Mouse (Mus musculus): ENCODE measurements around the gene Rhbdd2. TPM values are rescaled to one million over a fixed set of nuclear protein-coding genes. Genes with fewer than 3 reads are reported as not detected.

The Rhbdd2 gene
- polyA plus RNA-seq, 2 experiments, result 30.6 to 38.9 TPM

DNA sequence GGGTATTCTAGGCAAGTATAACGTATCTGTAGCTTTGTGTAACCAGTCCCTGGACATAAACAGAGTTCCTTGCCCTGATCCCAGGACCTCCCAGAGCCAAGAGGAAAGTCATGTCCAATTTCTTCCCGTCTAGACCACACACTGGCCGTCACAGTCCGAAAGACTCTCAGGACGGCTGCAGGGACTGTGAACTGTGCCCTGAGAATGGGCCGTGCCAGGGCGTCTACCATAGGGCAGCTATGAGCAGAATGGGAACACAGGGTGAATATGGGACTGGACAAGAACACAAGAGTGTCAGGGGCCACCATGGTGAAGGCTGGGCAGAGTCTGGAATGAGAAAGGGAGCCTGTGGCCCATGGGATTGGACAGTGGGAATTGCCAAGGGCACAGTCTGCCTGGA lies 28.1 kb downstream of the Rhbdd2 start:
- no peak overlapping the region for H3K27ac ChIP-seq (replicated peaks; ENCODE audit: low read depth, low read length)
- H3K27me3 ChIP-seq (ENCODE audit: control insufficient read depth, insufficient read depth, low read length), result no peaks in the 10 kb centered on the region
- H3K9me3 ChIP-seq (ENCODE audit: control insufficient read depth, low read length), result no peaks in the 10 kb centered on the region
- WGBS, result 88% methylated on average over 7 of the region's 7 CpGs
- DNase-seq (ENCODE audit: low spot score), result no peak
- ATAC-seq (ENCODE audit: low FRiP score, low read depth), result no peak
- no peak overlapping the region for H3K9ac ChIP-seq (ENCODE audit: low read depth, low read length, severe bottlenecking)
- H3K4me3 ChIP-seq (replicated peaks; ENCODE audit: low read length), result no peak overlapping the region
- no peaks in the 10 kb centered on the region for H3K4me1 ChIP-seq (ENCODE audit: control insufficient read depth, insufficient read depth, low read length)
- no peak overlapping the region for H3K4me2 ChIP-seq (replicated peaks; ENCODE audit: low read depth, low read length, severe bottlenecking)
- TF ChIP-seq POLR2A (IDR thresholded peaks at IDR 0.05; ENCODE audit: borderline replicate concordance, extremely low read depth, insufficient read depth, insufficient read length), result no peak
- H3K36me3 ChIP-seq (ENCODE audit: control insufficient read depth, insufficient read depth, low read length), result no peaks in the 10 kb centered on the region

DNA sequence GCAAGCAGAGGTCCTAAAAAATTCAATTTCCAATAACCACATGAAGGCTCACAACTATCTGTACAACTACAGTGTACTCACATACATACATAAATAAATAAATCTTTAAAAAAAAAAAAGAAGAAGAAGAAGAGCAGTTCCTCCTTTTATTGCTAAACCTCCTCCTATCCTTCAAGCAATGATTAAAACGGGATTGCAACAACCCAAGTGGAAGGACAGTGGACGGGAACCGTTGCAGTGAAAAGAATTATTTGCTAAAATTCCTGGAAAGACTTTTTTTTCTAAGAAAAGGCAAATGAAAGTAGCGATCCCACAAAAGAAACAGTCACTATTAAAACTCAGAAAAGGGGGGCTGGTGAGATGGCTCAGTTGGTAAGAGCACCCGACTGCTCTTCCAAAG lies 34.5 kb downstream of the Rhbdd2 start:
- TF ChIP-seq POLR2A (IDR thresholded peaks at IDR 0.05; ENCODE audit: borderline replicate concordance, extremely low read depth, insufficient read depth, insufficient read length), result no peak
- Histone ChIP-seq H3K36me3 (ENCODE audit: control insufficient read depth, insufficient read depth, low read length) (no peaks in the 10 kb centered on the region), H3K27me3 (ENCODE audit: control insufficient read depth, insufficient read depth, low read length) (no peaks in the 10 kb centered on the region), H3K9ac (ENCODE audit: low read depth, low read length, severe bottlenecking) (no peak overlapping the region), H3K4me1 (ENCODE audit: control insufficient read depth, insufficient read depth, low read length) (no peaks in the 10 kb centered on the region), H3K27ac (replicated peaks; ENCODE audit: low read depth, low read length) (no peak overlapping the region), H3K4me2 (replicated peaks; ENCODE audit: low read depth, low read length, severe bottlenecking) (no peak overlapping the region), H3K4me3 (replicated peaks; ENCODE audit: low read length) (no peak overlapping the region), H3K9me3 (ENCODE audit: control insufficient read depth, low read length) (no peaks in the 10 kb centered on the region)
- DNase-seq (ENCODE audit: low spot score), result no peak
- 87% methylated on average over 5 of the region's 5 CpGs for WGBS
- no peak for ATAC-seq (ENCODE audit: low FRiP score, low read depth)

DNA sequence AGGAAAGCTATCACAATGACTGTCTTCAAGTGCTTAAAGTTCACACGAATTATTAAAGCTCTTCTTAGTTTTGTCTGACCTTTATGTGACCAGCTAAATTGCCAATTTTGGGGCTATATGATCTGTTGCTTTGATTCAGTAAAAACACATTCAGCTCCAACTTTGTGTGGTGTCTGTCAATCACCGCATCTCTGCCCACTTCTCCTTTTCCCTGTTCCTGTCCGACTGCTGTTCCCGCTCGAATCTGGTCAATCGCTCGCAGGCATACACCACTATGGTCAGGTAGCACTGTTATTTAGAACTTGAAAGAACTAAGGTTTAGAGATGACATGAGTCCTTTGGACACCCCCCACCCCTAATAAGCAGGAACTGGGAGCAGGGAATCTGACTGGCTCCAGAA lies 35.7 kb downstream of the Rhbdd2 start:
- no peaks in the 10 kb centered on the region for H3K4me1 ChIP-seq (ENCODE audit: control insufficient read depth, insufficient read depth, low read length)
- DNase-seq (ENCODE audit: low spot score), result no peak
- no peak for ATAC-seq (ENCODE audit: low FRiP score, low read depth)
- H3K27me3 ChIP-seq (ENCODE audit: control insufficient read depth, insufficient read depth, low read length), result no peaks in the 10 kb centered on the region
- WGBS, result 85% methylated on average over 7 of the region's 7 CpGs
- no peaks in the 10 kb centered on the region for H3K36me3 ChIP-seq (ENCODE audit: control insufficient read depth, insufficient read depth, low read length)
- no peak overlapping the region for H3K9ac ChIP-seq (ENCODE audit: low read depth, low read length, severe bottlenecking)
- H3K9me3 ChIP-seq (ENCODE audit: control insufficient read depth, low read length), result no peaks in the 10 kb centered on the region
- TF ChIP-seq POLR2A (IDR thresholded peaks at IDR 0.05; ENCODE audit: borderline replicate concordance, extremely low read depth, insufficient read depth, insufficient read length), result no peak
- no peak overlapping the region for H3K27ac ChIP-seq (replicated peaks; ENCODE audit: low read depth, low read length)
- H3K4me2 ChIP-seq (replicated peaks; ENCODE audit: low read depth, low read length, severe bottlenecking), result no peak overlapping the region
- H3K4me3 ChIP-seq (replicated peaks; ENCODE audit: low read length), result no peak overlapping the region

DNA sequence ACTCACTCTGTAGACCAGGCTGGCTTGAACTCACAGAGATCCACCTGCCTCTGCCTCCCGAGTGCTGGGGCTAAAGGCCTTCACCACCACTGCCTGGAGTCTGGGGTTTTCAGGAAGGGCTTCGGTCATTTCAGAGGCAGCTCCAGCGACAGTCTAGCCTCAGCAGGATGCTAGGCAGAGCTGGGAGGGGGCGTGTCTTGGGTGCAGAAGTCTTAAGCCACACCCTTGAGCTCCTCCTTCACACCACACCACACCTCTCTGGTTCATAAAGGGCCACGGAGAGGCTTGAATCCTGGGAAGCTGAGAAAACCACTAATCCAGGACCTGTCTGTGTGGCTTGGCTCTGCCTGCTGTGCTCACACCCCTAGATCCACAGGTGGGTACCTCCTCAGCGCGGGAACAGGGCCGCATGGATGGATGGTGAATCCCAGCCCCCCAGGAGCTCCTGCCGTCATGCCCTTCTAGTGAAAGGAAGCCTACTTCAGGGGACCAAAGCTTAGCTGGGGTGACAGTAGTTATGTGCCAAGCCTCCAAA lies 37.4 kb downstream of the Rhbdd2 start, which contains the start of gene Por:
Gene Por (plus strand): TSS at position 293 of the 535 bp plus-strand sequence.
- DNase-seq (ENCODE audit: low spot score), result no peak
- Histone ChIP-seq H3K27ac (replicated peaks; ENCODE audit: low read depth, low read length) (no peak within 1 kb of the TSS), H3K27me3 (ENCODE audit: control insufficient read depth, insufficient read depth, low read length) (no peaks in the 10 kb centered on the region), H3K9me3 (ENCODE audit: control insufficient read depth, low read length) (no peaks in the 10 kb centered on the region), H3K4me1 (ENCODE audit: control insufficient read depth, insufficient read depth, low read length) (peaks cover under 1% of the 10 kb centered on the region), H3K4me3 (replicated peaks; ENCODE audit: low read length) (no peak within 1 kb of the TSS), H3K9ac (ENCODE audit: low read depth, low read length, severe bottlenecking) (no peak within 1 kb of the TSS), H3K4me2 (replicated peaks; ENCODE audit: low read depth, low read length, severe bottlenecking) (no peak within 1 kb of the TSS), H3K36me3 (ENCODE audit: control insufficient read depth, insufficient read depth, low read length) (no peaks in the 10 kb centered on the region)
- ATAC-seq (ENCODE audit: low FRiP score, low read depth), result no peak
- 20% methylated on average over 9 of the region's 9 CpGs for WGBS
- TF ChIP-seq POLR2A (IDR thresholded peaks at IDR 0.05; ENCODE audit: borderline replicate concordance, extremely low read depth, insufficient read depth, insufficient read length), result no peak

DNA sequence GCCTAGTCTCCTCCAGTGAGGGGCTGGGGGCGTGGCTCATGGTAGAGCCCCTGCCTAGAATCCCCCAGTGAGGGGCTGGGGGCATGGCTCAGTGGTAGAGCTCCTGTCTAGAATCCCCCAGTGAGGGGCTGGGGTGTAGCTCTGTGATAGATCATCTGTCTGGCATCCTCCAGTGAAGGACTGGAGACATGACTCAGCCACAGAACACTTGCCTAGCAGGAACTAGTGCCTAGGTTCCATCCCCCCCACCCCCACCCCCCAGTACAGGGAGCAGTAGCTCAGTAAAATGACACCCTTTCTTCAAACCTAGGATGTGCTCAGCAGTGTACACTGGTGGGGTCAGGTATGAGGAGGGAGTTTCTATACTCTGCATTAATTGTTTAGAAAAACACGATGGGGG lies 38.5 kb downstream of the Rhbdd2 start:
- WGBS, result 71% methylated on average over 2 of the region's 2 CpGs
- Histone ChIP-seq H3K36me3 (ENCODE audit: control insufficient read depth, insufficient read depth, low read length) (no peaks in the 10 kb centered on the region), H3K4me2 (replicated peaks; ENCODE audit: low read depth, low read length, severe bottlenecking) (no peak overlapping the region), H3K27me3 (ENCODE audit: control insufficient read depth, insufficient read depth, low read length) (no peaks in the 10 kb centered on the region), H3K4me3 (replicated peaks; ENCODE audit: low read length) (no peak overlapping the region), H3K27ac (replicated peaks; ENCODE audit: low read depth, low read length) (no peak overlapping the region), H3K9ac (ENCODE audit: low read depth, low read length, severe bottlenecking) (no peak overlapping the region), H3K9me3 (ENCODE audit: control insufficient read depth, low read length) (no peaks in the 10 kb centered on the region), H3K4me1 (ENCODE audit: control insufficient read depth, insufficient read depth, low read length) (peaks cover 8% of the 10 kb centered on the region)
- TF ChIP-seq POLR2A (IDR thresholded peaks at IDR 0.05; ENCODE audit: borderline replicate concordance, extremely low read depth, insufficient read depth, insufficient read length), result no peak
- no peak for DNase-seq (ENCODE audit: low spot score)
- ATAC-seq (ENCODE audit: low FRiP score, low read depth), result no peak

DNA sequence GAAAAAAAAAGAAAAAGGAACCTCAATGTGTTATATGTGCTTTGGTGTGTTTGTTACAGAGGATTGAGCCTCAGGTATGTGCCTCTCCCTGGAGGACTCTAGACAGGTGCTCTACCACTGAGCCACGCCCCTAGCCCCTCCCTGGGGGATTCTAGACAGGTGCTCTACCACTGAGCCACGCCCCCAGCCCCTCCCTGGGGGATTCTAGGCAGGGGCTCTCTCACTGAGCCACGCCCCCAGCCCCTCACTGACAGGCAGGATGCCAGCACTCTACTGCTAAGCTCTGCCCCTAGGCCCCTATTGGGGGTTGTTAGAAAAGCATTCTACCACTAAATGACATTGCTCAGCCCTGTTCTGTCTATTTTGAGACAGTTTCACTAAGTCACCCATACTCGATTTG lies 40.1 kb downstream of the Rhbdd2 start:
- no peak overlapping the region for H3K27ac ChIP-seq (replicated peaks; ENCODE audit: low read depth, low read length)
- H3K4me2 ChIP-seq (replicated peaks; ENCODE audit: low read depth, low read length, severe bottlenecking), result no peak overlapping the region
- no peaks in the 10 kb centered on the region for H3K27me3 ChIP-seq (ENCODE audit: control insufficient read depth, insufficient read depth, low read length)
- TF ChIP-seq POLR2A (IDR thresholded peaks at IDR 0.05; ENCODE audit: borderline replicate concordance, extremely low read depth, insufficient read depth, insufficient read length), result no peak
- H3K4me1 ChIP-seq (ENCODE audit: control insufficient read depth, insufficient read depth, low read length), result peaks cover 8% of the 10 kb centered on the region
- ATAC-seq (ENCODE audit: low FRiP score, low read depth), result no peak
- no peaks in the 10 kb centered on the region for H3K9me3 ChIP-seq (ENCODE audit: control insufficient read depth, low read length)
- H3K9ac ChIP-seq (ENCODE audit: low read depth, low read length, severe bottlenecking), result no peak overlapping the region
- 59% methylated on average over 4 of the region's 4 CpGs for WGBS
- H3K36me3 ChIP-seq (ENCODE audit: control insufficient read depth, insufficient read depth, low read length), result no peaks in the 10 kb centered on the region
- DNase-seq (ENCODE audit: low spot score), result no peak
- H3K4me3 ChIP-seq (replicated peaks; ENCODE audit: low read length), result no peak overlapping the region
